Mouse (Mus musculus) thymus, adult 2 months (tissue): ENCODE measurements around the gene Stx4a.

Experiments used
- CTCF ChIP-seq: fragments of 200-500 bp; IDR thresholded peaks from 2 replicates; pipeline ENCODE4 v1.5.1; 2012; ENCODE audit warnings: mild to moderate bottlenecking, control low read depth, low read length, moderate library complexity, borderline replicate concordance; ENCODE audit not compliant: control insufficient read depth, poor library complexity, insufficient read depth; ENCODE audit errors: extremely low read depth
- POLR2A ChIP-seq: fragments of 200-500 bp; IDR thresholded peaks from 2 replicates; pipeline ENCODE4 v1.6.1; 2012; ENCODE audit warnings: mild to moderate bottlenecking, low read length, control low read depth, moderate library complexity; ENCODE audit not compliant: control insufficient read depth, poor library complexity, insufficient read depth; ENCODE audit errors: extremely low read depth

GRCm38 (mm10) chr7:127824176-127824871, at the start of gene Stx4a, which contains the start of gene Stx1b:
- no peak for TF ChIP-seq CTCF
- TF ChIP-seq POLR2A: no peak
